Mouse (Mus musculus): ENCODE measurements around the gene 2310011J03Rik.

2310011J03Rik gene

DNA sequence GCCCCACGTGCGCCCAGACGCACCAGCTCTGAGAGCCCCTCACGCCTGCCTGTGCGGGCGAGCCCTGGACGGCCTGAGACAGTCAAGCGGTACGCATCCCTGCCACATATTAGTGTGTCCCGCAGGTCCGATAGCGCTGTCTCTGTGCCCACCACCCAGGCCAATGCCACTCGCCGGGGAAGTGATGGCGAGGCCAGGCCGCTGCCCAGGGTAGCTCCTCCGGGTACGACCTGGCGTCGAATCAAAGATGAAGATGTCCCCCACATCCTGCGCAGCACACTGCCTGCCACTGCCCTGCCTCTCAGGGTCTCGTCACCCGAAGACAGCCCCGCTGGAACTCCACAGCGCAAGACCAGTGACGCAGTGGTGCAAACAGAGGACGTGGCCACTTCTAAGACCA, 5.0 kb downstream of the 2310011J03Rik start:
- no peak for DNase-seq (ENCODE audit: low spot score in 2 of 2)

DNA sequence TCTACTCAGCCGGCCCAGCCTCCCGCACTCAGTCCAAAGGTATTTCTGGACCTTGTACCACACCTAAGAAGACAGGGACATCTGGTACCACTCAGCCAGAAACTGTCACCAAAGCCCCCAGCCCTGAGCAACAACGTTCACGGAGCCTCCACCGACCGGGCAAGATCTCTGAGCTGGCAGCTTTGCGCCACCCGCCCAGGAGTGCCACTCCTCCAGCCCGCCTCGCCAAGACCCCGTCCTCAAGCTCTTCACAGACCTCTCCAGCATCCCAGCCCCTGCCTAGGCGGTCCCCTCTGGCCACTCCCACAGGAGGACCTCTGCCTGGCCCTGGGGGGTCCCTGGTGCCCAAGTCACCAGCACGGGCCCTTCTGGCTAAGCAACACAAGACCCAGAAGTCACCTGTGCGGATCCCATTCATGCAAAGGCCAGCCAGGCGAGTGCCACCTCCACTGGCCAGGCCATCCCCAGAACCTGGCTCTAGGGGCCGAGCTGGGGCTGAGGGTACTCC, 5.8 kb downstream of the 2310011J03Rik start:
- DNase-seq (ENCODE audit: low spot score in 2 of 2) = no peak

DNA sequence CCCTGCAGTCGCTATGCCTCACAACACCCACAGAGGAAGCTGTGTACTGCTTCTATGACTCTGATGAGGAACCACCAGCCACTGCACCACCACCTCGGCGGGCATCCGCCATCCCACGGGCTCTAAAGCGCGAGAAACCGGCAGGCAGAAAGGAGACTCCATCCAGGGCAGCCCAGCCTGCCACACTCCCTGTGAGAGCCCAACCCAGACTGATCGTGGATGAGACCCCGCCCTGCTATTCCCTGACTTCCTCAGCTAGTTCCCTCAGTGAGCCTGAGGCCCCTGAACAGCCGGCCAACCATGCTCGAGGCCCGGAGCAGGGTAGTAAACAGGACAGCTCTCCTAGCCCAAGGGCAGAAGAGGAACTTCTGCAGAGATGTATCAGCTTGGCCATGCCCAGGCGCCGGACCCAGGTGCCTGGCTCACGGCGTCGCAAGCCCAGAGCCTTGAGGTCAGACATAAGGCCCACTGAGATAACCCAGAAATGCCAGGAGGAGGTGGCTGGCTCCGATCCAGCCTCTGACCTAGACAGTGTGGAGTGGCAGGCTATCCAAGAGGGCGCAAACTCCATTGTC, 6.6 kb downstream of the 2310011J03Rik start:
- no peak for DNase-seq (ENCODE audit: low spot score in 2 of 2)

DNA sequence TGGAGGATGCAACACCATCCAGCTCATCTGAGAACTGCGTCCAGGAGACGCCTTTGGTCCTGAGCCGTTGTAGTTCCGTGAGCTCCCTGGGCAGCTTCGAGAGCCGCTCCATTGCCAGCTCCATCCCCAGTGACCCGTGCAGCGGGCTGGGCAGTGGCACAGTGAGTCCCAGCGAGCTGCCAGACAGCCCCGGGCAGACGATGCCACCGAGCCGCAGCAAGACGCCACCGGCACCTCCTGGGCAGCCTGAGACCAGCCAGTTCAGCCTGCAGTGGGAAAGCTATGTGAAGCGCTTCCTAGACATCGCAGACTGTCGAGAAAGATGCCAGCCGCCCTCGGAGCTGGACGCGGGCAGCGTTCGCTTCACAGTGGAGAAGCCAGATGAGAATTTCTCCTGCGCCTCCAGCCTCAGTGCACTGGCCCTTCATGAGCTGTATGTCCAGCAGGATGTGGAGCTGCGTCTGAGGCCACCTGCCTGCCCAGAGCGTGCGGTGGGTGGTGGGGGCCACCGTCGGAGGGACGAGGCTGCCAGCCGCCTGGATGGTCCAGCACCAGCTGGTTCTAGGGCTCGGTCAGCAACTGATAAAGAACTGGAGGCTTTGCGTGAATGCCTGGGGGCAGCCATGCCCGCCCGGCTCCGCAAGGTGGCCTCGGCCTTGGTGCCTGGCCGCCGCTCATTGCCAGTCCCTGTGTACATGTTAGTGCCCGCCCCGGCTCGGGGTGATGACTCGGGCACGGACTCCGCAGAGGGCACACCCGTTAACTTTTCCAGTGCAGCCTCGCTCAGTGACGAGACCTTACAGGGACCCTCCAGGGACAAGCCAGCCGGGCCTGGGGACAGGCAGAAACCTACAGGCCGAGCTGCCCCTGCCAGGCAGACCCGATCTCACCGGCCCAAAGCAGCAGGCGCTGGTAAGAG, 7.5 kb downstream of the 2310011J03Rik start:
- DNase-seq (ENCODE audit: low spot score in 2 of 2) = no peak

DNA sequence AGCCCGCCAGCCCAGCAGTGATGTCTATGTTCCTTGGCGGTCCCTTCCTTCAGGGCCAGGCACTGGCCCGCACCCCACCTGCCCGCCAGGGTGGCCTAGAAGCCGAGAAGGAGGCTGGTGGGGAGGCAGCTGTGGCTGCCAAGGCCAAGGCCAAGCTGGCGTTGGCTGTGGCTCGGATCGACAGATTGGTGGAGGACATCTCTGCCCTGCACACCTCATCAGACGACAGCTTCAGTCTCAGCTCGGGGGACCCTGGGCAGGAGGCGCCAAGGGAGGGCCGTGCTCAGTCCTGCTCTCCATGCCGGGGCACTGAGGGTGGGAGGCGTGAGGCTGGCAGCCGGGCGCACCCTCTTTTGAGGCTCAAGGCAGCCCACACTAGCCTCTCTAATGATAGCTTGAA, 8.8 kb downstream of the 2310011J03Rik start:
- no peak for DNase-seq (ENCODE audit: low spot score in 2 of 2)

DNA sequence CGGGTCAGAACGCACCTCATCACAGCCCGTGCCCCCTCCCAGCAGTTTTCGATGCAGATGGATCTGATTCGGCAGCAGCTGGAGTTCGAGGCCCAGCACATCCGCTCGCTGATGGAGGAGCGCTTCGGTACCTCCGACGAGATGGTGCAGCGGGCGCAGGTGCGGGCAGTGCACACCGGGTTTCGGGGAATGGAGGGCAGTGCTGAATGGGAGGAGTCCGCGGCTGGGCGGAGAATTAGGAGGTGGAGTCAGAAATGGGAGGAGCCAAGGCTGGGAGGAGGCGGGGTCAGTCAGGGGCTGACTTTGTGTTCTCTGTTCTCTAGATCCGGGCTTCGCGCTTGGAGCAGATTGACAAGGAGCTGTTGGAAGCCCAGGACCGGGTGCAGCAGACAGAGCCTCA, 15.5 kb downstream of the 2310011J03Rik start:
- peak; percentile 15 to 27 for DNase-seq (ENCODE audit: low spot score in 2 of 2)

DNA sequence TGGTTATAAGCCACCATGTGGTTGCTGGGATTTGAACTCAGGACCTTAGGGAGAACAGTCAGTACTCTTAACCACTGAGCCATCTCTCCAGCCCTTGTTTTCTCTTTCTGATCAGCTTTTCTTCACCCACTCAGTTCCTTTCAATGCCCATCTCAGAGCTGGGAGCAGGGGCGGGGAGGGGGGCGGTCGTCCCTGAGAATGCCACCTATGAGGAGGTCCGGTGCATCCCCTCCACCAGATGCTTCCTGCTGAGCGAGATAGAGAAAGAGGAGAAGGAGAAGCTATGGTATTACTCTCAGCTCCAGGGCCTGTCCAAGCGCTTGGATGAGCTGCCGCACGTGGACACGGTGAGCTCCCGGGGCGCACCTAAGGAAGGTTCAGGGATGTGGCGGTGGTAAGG, 15.9 kb downstream of the 2310011J03Rik start:
- no peak for DNase-seq (ENCODE audit: low spot score in 2 of 2)

DNA sequence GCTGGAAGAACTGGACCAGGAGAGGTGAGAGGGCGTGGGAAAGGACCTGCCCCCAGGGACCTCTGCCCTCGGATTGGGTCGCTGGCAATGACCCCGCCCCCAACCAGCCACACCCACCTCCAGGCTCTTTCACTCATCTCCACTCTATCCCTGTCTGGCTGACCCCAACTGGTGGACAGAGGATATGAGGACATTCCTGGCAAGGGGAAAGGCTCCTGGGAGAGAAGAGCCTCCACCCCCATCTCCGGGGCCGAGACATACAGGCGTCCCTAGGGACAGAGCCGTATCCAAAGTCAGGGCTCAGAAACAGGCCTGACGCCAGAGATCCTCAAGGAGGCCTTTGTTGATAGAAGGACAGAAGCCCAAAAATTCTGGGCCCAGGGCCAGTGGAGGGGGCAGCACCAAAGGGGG, 17.9 kb downstream of the 2310011J03Rik start:
- no peak for DNase-seq (ENCODE audit: low spot score in 2 of 2)

DNA sequence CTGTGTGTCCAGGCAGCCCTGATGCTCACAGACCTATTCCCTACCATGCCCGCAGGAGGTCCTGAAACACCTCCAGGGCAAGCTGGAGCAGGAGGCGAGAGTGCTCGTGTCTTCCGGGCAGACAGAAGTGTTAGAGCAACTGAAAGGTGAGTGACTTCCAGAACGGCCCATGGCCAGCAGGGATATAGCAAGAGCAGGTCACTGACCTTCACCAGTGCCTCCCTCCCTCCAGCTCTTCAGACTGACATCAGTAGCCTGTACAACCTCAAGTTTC, 18.3 kb downstream of the 2310011J03Rik start:
- DNase-seq (ENCODE audit: low spot score in 2 of 2) = no peak

DNA sequence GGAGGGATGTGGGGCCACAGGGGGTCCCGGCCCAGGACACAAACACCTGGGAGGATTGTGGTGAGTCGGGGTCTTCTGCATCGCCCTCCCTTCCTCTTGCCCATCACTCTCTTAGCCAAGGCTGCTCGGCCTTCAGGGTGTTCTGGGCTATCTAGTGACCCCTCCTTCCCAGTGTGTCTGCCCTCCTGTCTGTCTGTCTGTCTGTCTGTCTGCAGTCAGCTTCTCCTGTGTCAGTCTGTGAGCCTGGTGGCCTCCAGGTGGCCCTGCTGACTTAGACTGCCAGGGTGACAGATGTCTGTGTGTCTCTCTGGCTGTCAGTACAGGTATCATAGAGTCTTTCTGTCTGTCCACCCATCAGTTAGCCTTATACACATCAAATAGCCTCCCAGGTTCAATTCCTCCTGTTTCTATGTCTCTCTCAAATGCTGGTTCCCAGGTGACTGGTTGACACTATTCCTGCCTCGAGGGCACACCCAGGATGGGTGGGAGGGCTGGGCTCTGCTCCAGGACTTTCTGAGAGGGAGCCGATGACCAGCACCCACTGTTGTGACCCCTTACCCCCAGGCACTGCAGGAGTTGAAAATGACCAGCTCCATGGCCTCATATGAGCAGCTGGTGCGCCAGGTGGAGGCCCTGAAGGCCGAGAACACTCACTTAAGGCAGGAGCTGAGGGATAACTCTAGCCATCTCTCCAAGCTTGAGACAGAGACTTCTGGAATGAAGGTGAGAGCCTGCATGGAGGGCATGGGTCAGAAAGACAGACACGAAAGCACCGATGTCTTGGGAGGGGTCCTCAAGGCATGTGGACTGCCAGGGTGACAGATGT, 18.9 kb downstream of the 2310011J03Rik start:
- no peak for DNase-seq (ENCODE audit: low spot score in 2 of 2)

DNA sequence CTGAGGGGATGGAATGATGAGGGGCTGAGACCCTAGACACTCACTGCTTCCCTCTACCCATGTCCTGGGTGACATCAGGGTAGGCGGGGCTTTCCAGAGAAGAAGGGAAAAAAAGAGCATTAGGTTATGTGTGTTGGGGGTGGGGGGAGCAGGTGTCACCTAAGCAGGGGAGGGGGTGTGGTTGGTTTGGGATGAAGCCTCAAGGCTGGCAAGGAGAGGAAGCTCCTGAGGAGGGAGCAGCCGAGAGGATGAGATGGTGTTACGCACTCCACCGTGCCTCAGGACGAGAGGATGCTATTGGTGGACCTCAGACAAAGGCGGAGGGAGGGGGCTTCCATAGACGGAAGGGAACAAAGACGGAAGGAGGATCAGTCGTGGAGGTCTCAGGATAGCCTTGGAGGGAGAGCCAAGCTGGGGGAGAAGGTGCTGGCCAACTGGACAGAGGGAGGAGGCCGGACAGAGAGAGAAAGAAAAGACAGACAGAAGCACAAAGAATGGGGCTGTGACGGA, 19.6 kb downstream of the 2310011J03Rik start:
- no peak for DNase-seq (ENCODE audit: low spot score in 2 of 2)

DNA sequence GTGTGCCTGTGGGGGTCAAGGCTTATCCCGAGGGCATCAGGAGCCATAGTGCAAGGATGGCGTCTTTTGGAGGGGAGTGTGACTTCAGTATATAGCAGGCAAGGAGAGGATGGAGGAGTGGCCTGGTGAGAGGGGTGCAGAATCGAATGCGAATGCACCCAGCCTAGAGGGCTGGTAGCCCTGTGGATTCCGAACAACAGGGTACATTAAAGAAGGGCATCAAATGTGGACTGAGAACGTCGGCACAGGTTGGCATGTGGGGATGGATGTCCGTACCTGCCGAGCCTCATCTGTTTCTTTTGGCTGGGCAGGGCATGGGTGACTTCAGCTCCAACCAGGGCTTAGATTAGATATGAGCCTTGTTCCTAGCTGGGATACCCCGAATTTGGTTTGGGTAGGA, 20.5 kb downstream of the 2310011J03Rik start:
- DNase-seq (ENCODE audit: low spot score in 2 of 2) = no peak

DNA sequence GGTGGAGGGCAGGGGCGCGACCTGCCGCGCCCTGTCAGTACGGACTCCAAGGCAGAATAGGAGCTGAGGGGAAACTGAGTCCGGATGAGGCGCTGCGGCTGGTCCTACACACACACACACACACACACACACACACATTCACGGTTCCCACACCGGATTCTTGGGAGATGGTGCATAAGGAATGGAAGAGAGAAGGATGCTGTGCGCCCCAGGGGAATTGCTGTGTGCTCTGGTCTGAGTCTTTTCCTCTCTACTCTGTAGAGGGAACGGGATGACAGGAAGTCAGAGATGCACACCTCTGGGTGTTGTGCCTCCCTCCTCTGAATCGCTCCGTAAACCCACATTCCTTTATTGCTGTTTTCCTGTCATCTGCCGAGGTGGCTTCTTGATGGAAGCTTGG, 21.0 kb downstream of the 2310011J03Rik start:
- DNase-seq (ENCODE audit: low spot score in 2 of 2) = no peak

DNA sequence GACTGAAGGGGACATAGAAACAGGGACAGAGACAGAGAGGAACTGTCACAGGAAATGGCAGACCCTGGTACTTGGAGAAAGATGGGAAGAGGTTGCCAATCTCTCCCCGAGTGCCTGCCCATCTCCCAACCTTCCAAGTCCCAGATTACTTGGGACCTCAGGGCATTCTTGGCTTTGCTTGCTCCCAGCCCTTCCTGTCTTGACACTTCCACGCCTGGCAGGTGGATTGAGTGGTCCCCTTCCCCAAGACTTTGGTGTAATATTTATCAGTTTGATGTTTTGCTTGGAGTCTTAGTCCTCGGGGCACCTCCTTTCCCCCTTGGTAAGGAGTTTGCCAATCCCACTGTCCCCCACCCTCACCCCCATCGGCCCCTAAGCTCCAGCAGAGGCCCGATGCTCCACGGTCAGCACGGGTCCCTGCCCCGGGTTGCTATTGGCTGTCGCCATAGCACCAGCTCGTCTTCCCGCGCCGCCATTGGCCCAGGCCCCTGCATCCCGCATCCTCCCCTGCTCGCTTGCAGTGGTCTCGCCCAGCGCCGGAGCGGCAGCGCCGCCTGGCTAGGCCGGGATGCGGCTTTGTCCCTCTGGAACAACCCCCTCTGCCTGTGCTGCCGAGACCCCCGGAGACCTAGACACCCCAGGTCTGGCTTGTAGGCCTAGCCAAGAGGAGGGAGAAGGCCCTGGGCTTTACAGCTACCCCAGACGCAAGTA, 21.6 kb downstream of the 2310011J03Rik start:
- DNase-seq (ENCODE audit: low spot score in 2 of 2) = no peak

DNA sequence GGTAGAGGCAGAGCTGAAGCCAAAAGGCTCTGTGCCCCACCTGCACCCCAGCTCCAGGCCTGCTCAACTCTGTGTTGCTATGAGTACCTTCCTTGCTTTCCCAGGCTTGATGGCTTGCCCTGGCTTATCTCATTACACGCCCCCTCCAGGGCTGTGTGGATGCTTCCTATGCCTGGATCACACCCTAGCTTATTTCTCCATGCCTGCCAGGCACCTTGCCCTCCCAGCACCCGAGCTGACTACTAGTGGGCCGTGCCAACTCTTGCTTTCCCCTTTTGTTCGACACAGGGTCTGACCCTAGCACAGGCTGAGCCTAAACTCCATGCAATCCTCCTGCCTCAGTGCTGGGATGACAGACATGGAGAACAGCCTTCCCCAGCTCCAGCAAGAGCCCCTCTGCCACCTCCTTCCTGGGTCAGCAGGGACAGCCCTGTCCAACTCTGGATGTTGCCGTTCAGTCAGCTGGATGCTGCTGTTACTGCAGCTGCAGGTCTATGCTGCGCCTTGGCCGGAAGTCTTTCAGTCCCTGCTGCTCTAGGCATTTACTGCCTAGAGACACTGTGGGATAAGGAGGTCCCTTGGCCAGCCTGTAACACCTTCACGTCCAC, 22.7 kb downstream of the 2310011J03Rik start:
- DNase-seq (ENCODE audit: low spot score in 2 of 2) = no peak

DNA sequence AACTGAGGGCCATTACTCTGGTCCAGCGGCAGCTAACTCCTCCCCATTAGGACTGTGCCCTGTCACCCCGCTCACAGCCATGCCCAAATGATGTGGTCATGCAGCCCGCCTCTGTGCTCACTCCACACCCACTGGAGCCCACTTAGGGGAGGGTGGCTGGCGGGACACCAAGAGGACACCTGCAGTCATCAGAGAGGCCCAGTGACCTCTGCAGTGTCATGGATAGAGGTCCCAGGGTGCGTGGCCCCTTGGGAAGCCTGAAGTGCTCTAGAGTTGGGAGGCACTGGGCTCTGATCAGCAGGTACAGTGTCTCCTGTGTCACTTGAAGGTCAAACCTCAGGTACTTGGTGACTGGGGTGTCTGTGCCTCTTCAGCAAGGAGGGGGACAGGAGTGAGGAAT, 23.5 kb downstream of the 2310011J03Rik start:
- no peak for DNase-seq (ENCODE audit: low spot score in 2 of 2)

DNA sequence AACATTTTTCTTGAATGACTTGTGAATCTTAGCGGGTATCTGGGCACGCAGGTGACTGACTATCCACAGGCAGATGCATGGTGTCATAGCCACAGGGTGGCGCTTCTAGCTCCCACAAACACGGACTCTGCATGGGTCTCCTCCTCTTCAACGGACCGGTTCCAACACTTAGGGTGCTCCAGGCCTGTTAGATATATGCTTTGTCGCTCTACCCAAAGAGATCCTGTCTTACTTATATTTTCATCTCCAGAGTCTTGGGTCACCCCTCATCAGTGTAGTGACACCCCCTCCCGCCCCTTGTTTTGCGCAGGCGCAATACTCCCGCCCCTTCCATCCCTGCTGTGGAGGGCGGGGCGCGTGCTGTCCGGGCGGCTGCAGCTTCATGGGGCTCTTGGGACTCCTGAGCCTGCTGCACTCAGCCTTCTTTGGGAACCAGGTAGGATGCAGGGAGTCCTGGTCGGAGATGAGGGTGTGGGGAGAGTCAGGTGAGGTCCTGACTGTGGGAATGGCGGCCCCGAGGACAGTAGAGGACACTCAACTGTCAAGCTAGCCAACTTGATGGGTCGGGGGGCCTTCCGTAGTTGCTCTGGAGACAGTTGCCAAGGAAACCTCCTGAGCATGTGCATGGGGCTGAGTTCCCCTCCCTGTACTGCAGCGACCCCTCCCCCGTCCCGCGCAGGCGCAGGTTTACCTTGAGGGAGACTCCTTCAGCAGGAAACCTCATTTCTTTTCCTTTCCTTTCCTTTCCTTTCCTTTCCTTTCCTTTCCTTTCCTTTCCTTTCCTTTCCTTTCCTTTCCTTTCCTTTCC, 24.5 kb downstream of the 2310011J03Rik start, which contains the start of gene Apc2:
TSS of gene Apc2 (plus strand) at position 360 of the 808 bp plus-strand sequence.
- peak; percentile 29 to 52 for DNase-seq (ENCODE audit: low spot score in 2 of 2)

DNA sequence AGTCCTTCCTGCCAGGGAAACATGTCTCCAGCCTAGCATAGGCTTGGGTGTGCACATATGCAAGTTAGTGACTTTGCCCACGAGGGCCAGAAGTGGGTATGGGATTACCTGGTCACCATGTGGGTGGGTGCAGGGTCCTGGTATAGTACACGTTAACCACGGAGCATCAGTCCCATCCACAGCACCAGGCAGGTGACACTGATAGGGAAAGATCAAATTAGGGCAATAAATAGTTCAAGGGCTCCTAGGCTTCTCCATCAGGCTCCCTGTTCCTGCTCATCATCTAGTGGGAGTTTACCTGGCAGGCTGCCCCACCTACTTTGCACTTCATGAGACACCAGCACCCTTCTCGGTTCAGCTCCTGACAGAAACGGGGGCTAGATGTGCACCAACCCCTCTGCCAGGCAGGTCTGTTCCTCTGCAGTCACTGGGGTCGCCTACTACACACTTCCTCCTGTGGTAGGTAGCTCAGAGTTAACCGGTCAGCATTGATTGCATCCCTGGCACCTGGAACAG, 25.5 kb downstream of the 2310011J03Rik start:
- no peak for DNase-seq (ENCODE audit: low spot score in 2 of 2)

DNA sequence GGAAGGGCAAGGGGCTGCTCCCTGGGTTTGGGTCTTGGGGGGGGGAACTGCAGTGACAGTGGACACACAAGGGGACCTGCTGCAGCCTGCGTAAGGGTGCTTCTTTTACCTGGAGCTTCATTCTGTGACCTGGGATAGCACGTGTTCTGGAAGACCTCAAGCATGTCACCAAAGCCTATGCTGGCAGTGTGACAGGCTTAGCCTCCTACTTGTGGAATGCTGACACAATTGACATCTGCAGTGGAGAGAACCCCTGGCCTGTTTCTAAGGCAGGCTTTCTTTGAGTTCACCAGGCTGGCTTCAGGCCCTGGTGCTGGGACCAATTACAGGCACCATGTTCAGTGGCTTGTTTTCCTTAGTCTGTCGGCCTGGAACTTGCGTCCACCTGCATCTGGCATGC, 26.0 kb downstream of the 2310011J03Rik start:
- no peak for DNase-seq (ENCODE audit: low spot score in 2 of 2)

DNA sequence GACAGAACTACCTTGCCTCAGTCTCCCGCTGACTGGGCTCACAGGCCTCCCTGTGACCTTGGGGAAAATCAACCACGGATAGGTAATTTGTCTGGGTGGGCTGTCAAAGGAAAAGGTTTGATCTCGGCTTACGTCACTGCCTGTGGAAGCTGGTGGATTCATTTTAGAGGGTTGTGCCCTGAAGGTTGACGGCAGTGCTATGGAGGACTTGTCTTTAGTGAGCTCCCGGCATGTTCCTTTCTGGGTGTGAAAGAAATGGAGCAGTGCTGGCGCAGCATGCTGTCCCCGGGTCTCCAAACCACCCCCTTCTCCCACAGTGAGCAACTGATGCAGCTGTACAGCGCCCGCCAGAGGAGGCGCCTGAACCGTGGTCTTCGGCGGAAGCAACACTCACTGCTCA, 27.0 kb downstream of the 2310011J03Rik start:
- no peak for DNase-seq (ENCODE audit: low spot score in 2 of 2)
